Mouse (Mus musculus) lung, embryonic 16.5 days (tissue): ENCODE data around the gene Yipf1. TPM values are rescaled to one million over a fixed set of nuclear protein-coding genes. Genes with fewer than 3 reads are reported as not detected.

Source experiments
- ATAC-seq: fragments of 200-750 bp; cut with Nextera tagmentation; 2 replicates; pipeline ENCODE4 v1.8.0; 2017; ENCODE audit warnings: low read depth, mild to moderate bottlenecking, moderate library complexity
- H3K27ac ChIP-seq: fragments of 300-500 bp; sonication (generic); 2 replicates; pipeline ENCODE4 v1.5.1; 2014; ENCODE audit warnings: mild to moderate bottlenecking, control low read depth, low read length
- H3K27me3 ChIP-seq: fragments of 300-500 bp; sonication (generic); 2 replicates; pipeline ENCODE4 v1.6.1; 2014; ENCODE audit warnings: low read depth, low read length, mixed read lengths; ENCODE audit not compliant: control insufficient read depth, insufficient read depth
- H3K36me3 ChIP-seq: fragments of 300-500 bp; sonication (generic); 2 replicates; pipeline ENCODE4 v1.6.1; 2014; ENCODE audit warnings: low read length; ENCODE audit not compliant: control insufficient read depth, insufficient read depth
- H3K4me1 ChIP-seq: fragments of 300-500 bp; sonication (generic); replicated peaks from 2 replicates; pipeline ENCODE4 v1.6.1; 2014; ENCODE audit warnings: low read length, mixed read lengths; ENCODE audit not compliant: control insufficient read depth, insufficient read depth
- H3K4me2 ChIP-seq: fragments of 300-500 bp; sonication (generic); 2 replicates; pipeline ENCODE4 v1.6.1; 2014; ENCODE audit warnings: low read depth, low read length, control low read depth
- H3K4me3 ChIP-seq: fragments of 300-500 bp; sonication (generic); 2 replicates; pipeline ENCODE4 v1.5.1; 2014; ENCODE audit warnings: mild to moderate bottlenecking, low read length, control low read depth
- H3K9ac ChIP-seq: fragments of 300-500 bp; sonication (generic); 2 replicates; pipeline ENCODE4 v1.6.1; 2014; ENCODE audit warnings: low read length, control low read depth
- H3K9me3 ChIP-seq: fragments of 300-500 bp; sonication (generic); 2 replicates; pipeline ENCODE4 v1.6.1; 2016; ENCODE audit warnings: low read length; ENCODE audit not compliant: control insufficient read depth
- WGBS: fragments of 180-500 bp; shearing (Covaris S2); extraction: QIAGEN DNeasy Blood & Tissue Kit; methylation state at CpG from one replicate; pipeline ENCODE4 v1.1.7; 2014; 5-methylcytosine and 5-hydroxymethylcytosine counted together
- polyA plus RNA-seq: library from polyadenylated mRNA; unstranded; fragments of >200 nt; fragmentation: Nextera tagmentation; extraction: Ambion mirVana; gene quantifications from 2 replicates; pipeline ENCODE4 v1.2.1, GENCODE M21; 2015

Yipf1 gene
- polyA plus RNA-seq, 1 experiment from 2014 or later = 55.5 TPM

DNA sequence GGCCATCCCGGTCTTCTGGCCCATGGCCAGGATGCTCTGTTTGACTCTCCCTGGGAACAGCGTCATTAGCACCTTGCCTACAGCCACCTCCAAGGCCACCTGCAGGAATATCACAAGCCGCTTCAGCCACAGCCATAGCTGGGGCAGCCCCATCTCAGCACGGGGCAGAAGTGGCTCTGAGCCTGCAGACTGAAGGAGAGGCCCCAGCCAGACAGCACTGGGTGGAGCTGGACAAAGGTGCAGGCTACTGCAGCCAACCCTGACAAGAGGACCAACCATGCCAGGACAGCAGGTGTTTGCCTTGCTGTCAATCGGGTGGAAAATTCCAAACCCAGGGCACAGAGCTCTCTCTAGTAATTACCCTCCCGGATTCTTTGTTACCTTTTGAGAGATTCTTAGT lies 7.2 kb upstream of the Yipf1 start, which contains the start of gene Dio1:
Gene Dio1, minus strand, starts transcription at position 204 of the 400 bp plus-strand sequence.
- H3K27me3 ChIP-seq = no peaks in the 10 kb centered on the region
- H3K4me2 ChIP-seq = no peak within 1 kb of the TSS
- H3K9ac ChIP-seq = no peak within 1 kb of the TSS
- no peaks in the 10 kb centered on the region for H3K36me3 ChIP-seq
- H3K4me1 ChIP-seq = no peaks in the 10 kb centered on the region
- H3K9me3 ChIP-seq = no peaks in the 10 kb centered on the region
- 34% methylated on average over 6 of the region's 6 CpGs for WGBS
- no peak within 1 kb of the TSS for H3K4me3 ChIP-seq
- H3K27ac ChIP-seq = no peak within 1 kb of the TSS
- peak; percentile 49; the same call in 1 of the 2 replicates for ATAC-seq

DNA sequence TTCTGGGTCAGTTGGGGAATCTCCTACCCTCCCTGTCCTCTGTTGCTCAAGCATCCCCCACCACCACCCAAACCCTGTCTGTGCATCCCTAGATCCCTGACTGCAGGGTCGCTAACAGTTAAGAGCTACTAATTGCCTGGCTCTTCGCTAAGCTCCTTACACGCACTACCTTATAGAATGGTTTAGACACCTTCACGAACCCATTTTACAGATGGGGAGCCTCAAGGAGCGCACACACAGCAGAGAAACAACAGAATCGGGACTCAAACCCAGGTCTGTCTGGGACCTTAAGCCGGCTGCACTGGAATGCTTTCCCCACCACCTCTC lies 279 bp downstream of the Yipf1 start:
- no peak overlapping the region for H3K27ac ChIP-seq
- H3K4me3 ChIP-seq = peak overlapping the region; percentile 58
- H3K27me3 ChIP-seq = no peaks in the 10 kb centered on the region
- H3K4me2 ChIP-seq = peak overlapping the region; percentile 78
- peaks cover 7% of the 10 kb centered on the region for H3K4me1 ChIP-seq
- no peaks in the 10 kb centered on the region for H3K9me3 ChIP-seq
- no peak; the same call in 1 of the 2 replicates for ATAC-seq
- WGBS = 4% methylated on average over 7 of the region's 7 CpGs
- H3K9ac ChIP-seq = peak overlapping the region; percentile 62
- H3K36me3 ChIP-seq = peaks cover 13% of the 10 kb centered on the region

DNA sequence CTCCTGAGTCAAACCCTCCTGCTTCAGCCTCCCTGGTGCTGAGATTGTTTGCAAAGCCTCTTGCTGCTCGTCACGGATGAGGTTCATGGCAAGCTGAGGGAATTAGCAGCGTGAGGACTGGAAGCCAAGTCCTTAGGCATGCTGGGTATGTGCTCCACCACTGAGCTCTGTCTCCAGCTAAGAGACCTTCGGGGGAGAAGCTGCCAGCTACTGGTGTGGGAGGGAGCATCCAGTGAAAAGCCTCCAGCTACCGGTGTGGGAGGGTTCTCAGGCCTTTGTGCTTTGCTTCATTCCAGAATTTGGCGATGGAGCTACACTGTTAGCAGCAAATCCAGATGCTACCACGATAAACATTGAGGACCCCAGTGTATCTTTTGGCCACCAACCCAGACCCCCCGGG lies 4.5 kb downstream of the Yipf1 start:
- Histone ChIP-seq H3K4me3 (no peak overlapping the region), H3K9ac (no peak overlapping the region), H3K9me3 (no peaks in the 10 kb centered on the region), H3K27ac (no peak overlapping the region), H3K36me3 (peaks cover 28% of the 10 kb centered on the region), H3K4me2 (no peak overlapping the region), H3K4me1 (peaks cover 7% of the 10 kb centered on the region), H3K27me3 (no peaks in the 10 kb centered on the region)
- 64% methylated on average over 8 of the region's 8 CpGs for WGBS
- ATAC-seq = no peak

DNA sequence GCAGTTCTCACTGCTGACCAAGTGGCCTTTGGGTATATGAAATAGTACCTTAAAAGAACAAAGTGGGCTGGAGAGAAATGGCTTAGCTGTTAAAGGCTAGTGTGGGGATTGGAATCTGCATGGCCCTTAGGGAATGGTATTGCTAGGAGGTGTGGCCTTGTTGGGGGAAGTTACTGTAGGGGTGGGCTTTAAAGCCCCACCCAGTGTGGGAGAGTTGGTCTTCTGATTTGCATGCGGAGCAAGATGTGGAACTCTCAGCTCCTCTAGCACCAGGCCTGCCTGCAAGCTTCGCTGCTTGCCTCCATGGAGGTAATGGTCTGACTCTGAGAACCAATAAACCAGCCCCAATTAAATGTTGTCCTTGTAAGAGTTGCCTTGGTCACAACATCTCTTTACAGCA lies 6.9 kb downstream of the Yipf1 start:
- WGBS = 78% methylated on average over 2 of the region's 2 CpGs
- H3K27ac ChIP-seq = no peak overlapping the region
- H3K36me3 ChIP-seq = peaks cover 26% of the 10 kb centered on the region
- H3K4me1 ChIP-seq = no peaks in the 10 kb centered on the region
- H3K9me3 ChIP-seq = no peaks in the 10 kb centered on the region
- no peak for ATAC-seq
- no peak overlapping the region for H3K4me3 ChIP-seq
- no peak overlapping the region for H3K9ac ChIP-seq
- no peak overlapping the region for H3K4me2 ChIP-seq
- no peaks in the 10 kb centered on the region for H3K27me3 ChIP-seq

DNA sequence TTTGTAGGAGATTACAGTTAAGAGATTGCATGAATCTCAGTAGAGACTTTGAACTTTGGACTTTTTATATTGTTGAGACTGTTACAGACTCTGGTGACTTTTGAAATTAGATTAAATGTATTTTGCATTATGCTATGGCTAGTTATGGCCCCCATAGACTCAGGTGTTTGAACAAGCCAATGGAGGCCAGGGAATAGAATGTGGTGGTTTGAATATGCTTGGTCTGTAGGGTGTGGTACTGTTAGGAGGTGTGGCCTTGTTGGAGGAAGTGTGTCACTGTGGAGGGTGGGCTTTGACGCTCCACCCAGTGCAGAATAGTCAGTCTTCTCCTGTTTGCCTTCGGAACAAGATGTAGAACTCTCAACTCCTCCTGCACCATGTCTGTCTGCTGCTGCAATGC lies 8.9 kb downstream of the Yipf1 start:
- H3K27ac ChIP-seq = no peak overlapping the region
- no peaks in the 10 kb centered on the region for H3K9me3 ChIP-seq
- no peak for ATAC-seq
- no peak overlapping the region for H3K9ac ChIP-seq
- peaks cover 21% of the 10 kb centered on the region for H3K36me3 ChIP-seq
- 86% methylated on average over 2 of the region's 2 CpGs for WGBS
- no peaks in the 10 kb centered on the region for H3K27me3 ChIP-seq
- no peak overlapping the region for H3K4me2 ChIP-seq
- H3K4me3 ChIP-seq = no peak overlapping the region
- no peaks in the 10 kb centered on the region for H3K4me1 ChIP-seq

DNA sequence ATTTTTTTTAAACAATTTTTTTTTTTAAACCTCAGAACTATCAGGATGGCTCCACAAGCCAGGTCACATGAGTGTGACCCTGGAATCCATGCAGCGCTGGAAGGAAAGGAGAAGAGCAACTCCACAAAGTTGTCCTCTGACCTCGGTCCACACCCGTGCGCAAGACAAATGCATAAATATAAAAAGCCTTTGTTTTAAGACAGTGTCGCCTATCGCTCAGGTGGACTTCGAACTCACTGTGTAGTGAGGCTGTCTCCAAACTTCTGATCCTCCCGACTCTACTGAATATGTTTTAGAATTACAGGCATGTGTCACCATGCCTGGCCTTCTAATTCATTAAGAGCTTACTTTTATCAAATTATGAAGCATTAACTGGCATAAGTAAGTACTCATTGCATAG lies 14.4 kb downstream of the Yipf1 start:
- no peak overlapping the region for H3K4me3 ChIP-seq
- no peak overlapping the region for H3K9ac ChIP-seq
- no peak overlapping the region for H3K4me2 ChIP-seq
- H3K27ac ChIP-seq = no peak overlapping the region
- H3K4me1 ChIP-seq = no peaks in the 10 kb centered on the region
- no peaks in the 10 kb centered on the region for H3K9me3 ChIP-seq
- 93% methylated on average over 8 of the region's 8 CpGs for WGBS
- no peaks in the 10 kb centered on the region for H3K36me3 ChIP-seq
- no peaks in the 10 kb centered on the region for H3K27me3 ChIP-seq
- ATAC-seq = no peak

DNA sequence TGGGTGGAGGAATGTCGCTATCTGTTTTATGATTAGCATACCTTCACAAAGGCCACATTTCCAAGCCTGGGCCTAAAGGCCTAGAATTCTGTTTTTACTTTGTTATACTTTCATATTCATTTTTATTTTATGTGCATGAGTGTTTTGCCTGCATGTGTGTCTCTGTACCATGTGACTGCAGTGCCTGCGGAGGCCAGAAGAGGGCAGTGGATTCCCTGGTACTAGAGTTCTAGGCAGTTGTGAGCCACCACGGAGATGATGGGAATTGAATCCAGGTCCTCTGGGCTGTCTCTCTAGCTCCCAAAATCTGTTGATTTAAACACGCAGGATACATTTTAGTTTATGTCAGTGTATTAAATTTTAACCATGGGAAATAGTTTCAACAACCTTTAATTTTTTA lies 19.4 kb downstream of the Yipf1 start:
- Histone ChIP-seq H3K9ac (no peak overlapping the region), H3K27me3 (no peaks in the 10 kb centered on the region), H3K27ac (no peak overlapping the region), H3K9me3 (no peaks in the 10 kb centered on the region), H3K4me2 (no peak overlapping the region), H3K4me1 (no peaks in the 10 kb centered on the region), H3K36me3 (no peaks in the 10 kb centered on the region), H3K4me3 (no peak overlapping the region)
- WGBS = 88% methylated on average over 4 of the region's 4 CpGs
- ATAC-seq = no peak

DNA sequence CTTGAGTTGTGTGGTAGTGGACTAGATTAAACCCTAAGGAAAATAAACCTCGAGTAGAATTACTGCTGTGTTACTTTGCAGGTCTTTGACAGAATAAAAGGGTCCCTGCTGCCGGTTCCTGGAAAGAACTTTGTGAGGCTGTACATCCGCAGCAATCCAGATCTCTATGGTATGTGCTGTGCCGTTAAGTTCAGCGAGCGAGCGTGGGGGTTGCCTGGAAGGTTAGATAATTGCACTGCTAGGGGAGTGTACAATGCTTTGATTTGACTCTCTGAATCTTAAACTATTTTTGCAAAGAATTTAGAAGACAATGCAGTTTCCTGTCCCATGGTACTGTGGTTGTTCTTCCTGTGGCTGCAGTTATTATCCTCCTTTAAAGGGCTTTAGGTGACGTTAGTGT lies 22.2 kb downstream of the Yipf1 start:
- Histone ChIP-seq H3K4me3 (no peak overlapping the region), H3K27me3 (no peaks in the 10 kb centered on the region), H3K4me1 (no peaks in the 10 kb centered on the region), H3K27ac (no peak overlapping the region), H3K4me2 (no peak overlapping the region), H3K36me3 (no peaks in the 10 kb centered on the region), H3K9ac (no peak overlapping the region), H3K9me3 (no peaks in the 10 kb centered on the region)
- ATAC-seq = no peak
- WGBS = 70% methylated on average over 8 of the region's 8 CpGs

DNA sequence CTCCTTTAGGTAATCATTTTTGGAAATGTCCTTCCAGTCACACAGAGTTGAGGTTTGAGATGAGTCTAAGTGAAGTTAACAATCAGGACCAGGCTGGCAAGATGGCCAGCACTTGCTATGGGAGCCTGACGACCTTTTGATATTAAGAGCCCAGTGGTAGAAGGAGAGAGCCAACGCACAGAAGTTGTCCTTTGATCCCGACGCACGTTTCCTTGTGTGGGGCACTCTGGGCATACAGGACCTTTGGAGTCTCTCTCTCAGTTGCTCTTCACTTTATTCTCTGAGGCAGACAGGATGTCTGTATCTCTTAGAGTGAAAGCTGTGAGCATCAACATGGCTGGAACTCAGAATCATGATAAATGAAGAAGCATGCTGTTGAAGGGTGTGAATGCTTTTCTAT lies 23.3 kb downstream of the Yipf1 start:
- H3K4me2 ChIP-seq = no peak overlapping the region
- H3K4me1 ChIP-seq = no peaks in the 10 kb centered on the region
- no peaks in the 10 kb centered on the region for H3K36me3 ChIP-seq
- WGBS = 85% methylated on average over 5 of the region's 5 CpGs
- no peaks in the 10 kb centered on the region for H3K9me3 ChIP-seq
- H3K9ac ChIP-seq = no peak overlapping the region
- no peaks in the 10 kb centered on the region for H3K27me3 ChIP-seq
- H3K27ac ChIP-seq = no peak overlapping the region
- no peak for ATAC-seq
- no peak overlapping the region for H3K4me3 ChIP-seq

DNA sequence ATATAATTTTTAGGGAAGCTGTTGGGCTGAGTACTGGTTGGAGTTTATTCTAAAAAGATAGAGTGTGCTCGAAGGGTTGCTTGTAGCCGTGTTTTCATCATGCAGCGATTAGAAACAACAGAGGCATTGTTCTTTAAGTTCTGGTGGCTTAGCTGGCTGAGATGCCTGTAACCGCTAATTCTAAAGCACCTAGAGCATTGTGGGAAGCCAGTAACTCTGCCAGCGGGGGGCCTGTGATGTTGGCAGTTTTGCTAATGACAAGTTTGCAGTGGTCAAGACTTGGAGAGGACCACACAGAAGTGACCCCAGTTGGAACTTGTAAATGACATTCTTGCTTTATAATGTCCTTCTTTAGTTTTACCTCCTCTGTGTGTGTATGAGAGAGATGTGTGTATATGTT lies 27.2 kb downstream of the Yipf1 start:
- WGBS = 40% methylated on average over 5 of the region's 5 CpGs

More for the DNA sequence above, 27.2 kb downstream of the Yipf1 start:
- Histone ChIP-seq H3K4me3 (no peak overlapping the region), H3K9me3 (no peaks in the 10 kb centered on the region), H3K9ac (no peak overlapping the region), H3K27me3 (no peaks in the 10 kb centered on the region), H3K36me3 (peaks cover 2% of the 10 kb centered on the region; the same call in 1 of the 2 replicates), H3K4me2 (no peak overlapping the region), H3K4me1 (no peaks in the 10 kb centered on the region), H3K27ac (no peak overlapping the region; the same call in 1 of the 2 replicates)
- peak; percentile 62; the same call in 1 of the 2 replicates for ATAC-seq
